Mouse (Mus musculus) left cerebral cortex, adult 2 months (tissue): Measurements from ENCODE around the gene Hist4h4. TPM values are rescaled to one million over a fixed set of nuclear protein-coding genes. Genes with fewer than 3 reads are reported as not detected.
"Not testable (repeated sequence)": the region's sequence is repeated elsewhere in the genome, so short reads cannot be mapped to it uniquely, and the experiment has no call there.

Source experiments
- DNase-seq, 2 experiments: peaks; one replicate each; pipeline ENCODE4 v3.0.0; 2021 to 2022; ENCODE audit warnings: low spot score in 2 of 2, mixed read lengths in 1 of 2; ENCODE audit errors: extremely low spot score in 1 of 2
- H3K27ac ChIP-seq: fragments of 200-600 bp; 2 replicates; pipeline ENCODE4 v1.8.1; 2022
- H3K4me3 ChIP-seq: fragments of 200-600 bp; 2 replicates; pipeline ENCODE4 v1.8.1; 2022
- CTCF ChIP-seq: fragments of 200-600 bp; IDR thresholded peaks from 2 replicates; pipeline ENCODE4 v1.8.1; 2022; ENCODE audit warnings: antibody characterized with exemption, mild to moderate bottlenecking, moderate library complexity
- intact Hi-C: fragments of 180-260 bp; cut with DNase I; formaldehyde crosslinking; loops from one replicate; pipeline ENCODE4 v1.15.1; 2025
- total RNA-seq, 2 experiments: library from RNA; stranded (reverse); gene quantifications; 2 replicates each; pipeline ENCODE4 v1.2.3; 2021

Gene Hist4h4
- total RNA-seq, 2 experiments from 2014 or later = 8.2 to 10.4 TPM

GRCm38 (mm10) chr6:136800710-136801109 is 3.5 kb downstream of the Hist4h4 start:
- intact Hi-C loops = no loop called here
- H3K27ac ChIP-seq = no peak overlapping the region
- no peak for TF ChIP-seq CTCF
- no peak for DNase-seq
- H3K4me3 ChIP-seq = no peak overlapping the region

GRCm38 (mm10) chr6:136797874-136798693 is 6.1 kb downstream of the Hist4h4 start:
- intact Hi-C loops, H3K4me3 ChIP-seq, H3K27ac ChIP-seq, DNase-seq: not testable (repeated sequence)

- H3K27ac ChIP-seq = no peak overlapping the region
- no peak overlapping the region for H3K4me3 ChIP-seq
- TF ChIP-seq CTCF = no peak
- no peak for DNase-seq
- intact Hi-C loops = no loop called here
These were observed 8.4 kb downstream of the Hist4h4 start for GRCm38 (mm10) chr6:136795850-136796249.

- DNase-seq = no peak
- no peak overlapping the region for H3K4me3 ChIP-seq
- H3K27ac ChIP-seq = no peak overlapping the region
- intact Hi-C loops = no loop called here
- TF ChIP-seq CTCF = no peak
These were observed 9.1 kb downstream of the Hist4h4 start for GRCm38 (mm10) chr6:136795110-136795509.

- intact Hi-C loops = no loop called here
- no peak for DNase-seq
- H3K4me3 ChIP-seq = no peak overlapping the region
- TF ChIP-seq CTCF = no peak
- H3K27ac ChIP-seq = no peak overlapping the region
These were observed 10.2 kb downstream of the Hist4h4 start for GRCm38 (mm10) chr6:136793831-136794525.

- intact Hi-C loops = no loop called here
- TF ChIP-seq CTCF = no peak
- H3K4me3 ChIP-seq = no peak overlapping the region
- DNase-seq = no peak
- H3K27ac ChIP-seq = no peak overlapping the region
These were observed 11.1 kb downstream of the Hist4h4 start for GRCm38 (mm10) chr6:136792884-136793758.

- DNase-seq = no peak
- intact Hi-C loops = no loop called here
These were observed 14.7 kb downstream of the Hist4h4 start for GRCm38 (mm10) chr6:136789391-136789971.

GRCm38 (mm10) chr6:136782761-136783160 is 21.5 kb downstream of the Hist4h4 start:
- H3K27ac ChIP-seq = no peak overlapping the region
- no peak overlapping the region for H3K4me3 ChIP-seq
- intact Hi-C loops = no loop called here
- DNase-seq = peak in 1 of 2 experiments; percentile 29
- TF ChIP-seq CTCF = no peak

More at GRCm38 (mm10) chr6:136789391-136789971, 14.7 kb downstream of the Hist4h4 start:
- TF ChIP-seq CTCF = no peak
- no peak overlapping the region for H3K4me3 ChIP-seq
- H3K27ac ChIP-seq = no peak overlapping the region

GRCm38 (mm10) chr6:136782146-136782545 is 22.1 kb downstream of the Hist4h4 start:
- no peak overlapping the region for H3K4me3 ChIP-seq
- TF ChIP-seq CTCF = no peak
- intact Hi-C loops = no loop called here
- no peak for DNase-seq
- no peak overlapping the region for H3K27ac ChIP-seq

- intact Hi-C loops = no loop called here
- DNase-seq = no peak
- Histone ChIP-seq H3K4me3 (no peak within 1 kb of the TSS), H3K27ac (no peak within 1 kb of the TSS)
- no peak for TF ChIP-seq CTCF
These were observed 22.7 kb downstream of the Hist4h4 start, which contains the start of gene Gucy2c for GRCm38 (mm10) chr6:136781377-136781986. Gene Gucy2c (minus strand): TSS chr6:136781765.

- intact Hi-C loops = no loop called here
- DNase-seq = no peak
- no peak overlapping the region for H3K4me3 ChIP-seq
- TF ChIP-seq CTCF = no peak
- no peak overlapping the region for H3K27ac ChIP-seq
These were observed 27.8 kb downstream of the Hist4h4 start for GRCm38 (mm10) chr6:136776392-136776791.
